Mouse (Mus musculus) bone marrow, adult 2 months (tissue): Measurements from ENCODE around the gene Il10.

Source experiments
- CTCF ChIP-seq: fragments of 200-500 bp; IDR thresholded peaks from 2 replicates; pipeline ENCODE4 v1.5.1; 2011; ENCODE audit warnings: low read length, control low read depth; ENCODE audit not compliant: control insufficient read depth, insufficient read depth
- POLR2A ChIP-seq: fragments of 200-500 bp; IDR thresholded peaks from 2 replicates; pipeline ENCODE4 v1.6.1; 2011; ENCODE audit warnings: low read depth, mild to moderate bottlenecking, control low read depth, low read length, borderline replicate concordance; ENCODE audit not compliant: control insufficient read depth

GRCm38 (mm10) chr1:131000296-131000695 lies 19.3 kb upstream of the Il10 start:
- TF ChIP-seq CTCF, result no peak
- no peak for TF ChIP-seq POLR2A
